Mouse (Mus musculus) neural tube, embryonic 12.5 days (tissue): ENCODE measurements at regions not wholly inside any gene's neighbourhood (a gene's known extent, or its start where the extent isn't known, plus 50 kb on each side); places are given as distances from the start of the nearest gene placed in this dataset.
A peak's percentile ranks its signal among the peaks of the same experiment; 100 is the strongest.

Experiments
- ATAC-seq: fragments of 200-750 bp; cut with Nextera tagmentation; 2 replicates; pipeline ENCODE4 v1.8.0; 2017; ENCODE audit warnings: low read depth, mild to moderate bottlenecking, moderate TSS enrichment, moderate library complexity; ENCODE audit not compliant: low FRiP score
- H3K27ac ChIP-seq: fragments of 300-500 bp; sonication (generic); 2 replicates; pipeline ENCODE4 v1.5.1; 2016
- H3K27me3 ChIP-seq: fragments of 300-500 bp; sonication (generic); replicated peaks from 2 replicates; pipeline ENCODE4 v1.6.1; 2016; ENCODE audit warnings: mild to moderate bottlenecking
- H3K36me3 ChIP-seq: fragments of 300-500 bp; sonication (generic); 2 replicates; pipeline ENCODE4 v1.6.1; 2016; ENCODE audit warnings: mild to moderate bottlenecking
- H3K4me1 ChIP-seq: fragments of 300-500 bp; sonication (generic); 2 replicates; pipeline ENCODE4 v1.6.1; 2016
- H3K4me2 ChIP-seq: fragments of 300-500 bp; sonication (generic); replicated peaks from 2 replicates; pipeline ENCODE4 v1.6.1; 2016; ENCODE audit warnings: mild to moderate bottlenecking
- H3K4me3 ChIP-seq: fragments of 300-500 bp; sonication (generic); 2 replicates; pipeline ENCODE4 v1.5.1; 2016
- H3K9ac ChIP-seq: fragments of 300-500 bp; sonication (generic); 2 replicates; pipeline ENCODE4 v1.6.1; 2016; ENCODE audit warnings: mild to moderate bottlenecking
- H3K9me3 ChIP-seq: fragments of 300-500 bp; sonication (generic); 2 replicates; pipeline ENCODE4 v1.6.1; 2016; ENCODE audit warnings: mild to moderate bottlenecking
- WGBS: fragments of 180-500 bp; shearing (Covaris S2); methylation state at CpG from one replicate; pipeline ENCODE4 v1.1.7; 2016; 5-methylcytosine and 5-hydroxymethylcytosine counted together

DNA sequence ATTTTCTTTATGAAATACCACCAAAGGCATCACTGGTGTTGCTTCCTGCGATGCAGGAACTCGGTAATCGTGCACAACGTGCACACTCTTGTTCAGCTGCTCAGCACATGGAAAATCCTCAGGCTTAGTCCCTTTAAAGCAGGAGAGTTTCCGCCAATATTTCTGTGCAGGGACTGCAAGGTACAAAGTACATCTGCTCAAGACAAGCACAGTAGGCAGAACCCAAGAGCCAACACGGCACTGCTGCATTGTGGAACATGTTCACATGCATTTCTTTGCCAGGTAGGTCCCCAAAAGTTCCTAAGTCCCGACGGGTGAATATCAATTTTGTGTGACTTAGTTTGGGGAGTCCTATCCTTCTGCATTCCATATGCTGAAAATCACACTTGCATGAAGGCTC, 808.0 kb upstream of the Pou3f3 start:
- ATAC-seq: no peak
- no peak overlapping the region for H3K4me3 ChIP-seq
- H3K4me1 ChIP-seq: peaks cover 29% of the 10 kb centered on the region
- no peaks in the 10 kb centered on the region for H3K27me3 ChIP-seq
- no peak overlapping the region for H3K4me2 ChIP-seq
- H3K9ac ChIP-seq: no peak overlapping the region
- WGBS: 91% methylated on average over 8 of the region's 8 CpGs
- no peaks in the 10 kb centered on the region for H3K9me3 ChIP-seq
- H3K36me3 ChIP-seq: no peaks in the 10 kb centered on the region
- no peak overlapping the region for H3K27ac ChIP-seq

DNA sequence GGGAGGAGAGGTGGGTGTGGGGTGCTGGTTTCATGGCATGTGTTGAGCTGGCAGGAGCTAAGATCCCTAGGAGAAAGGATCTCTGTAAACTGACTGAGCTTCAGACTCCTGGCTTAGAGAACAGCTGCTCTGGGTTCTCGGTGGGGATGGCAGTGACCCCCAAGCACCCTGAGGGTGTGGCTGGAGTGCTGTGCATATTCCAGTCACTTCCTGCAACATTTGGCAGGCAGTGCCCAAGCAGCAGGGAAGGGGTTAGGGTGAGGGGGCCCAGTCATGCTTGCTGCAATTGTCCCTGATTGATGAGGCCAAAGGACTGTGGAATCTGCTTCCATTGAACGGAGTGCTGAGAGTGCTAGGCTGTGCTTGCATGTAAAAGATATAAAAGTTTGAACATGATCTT, 807.4 kb upstream of the Pou3f3 start:
- Histone ChIP-seq H3K4me2 (no peak overlapping the region), H3K9me3 (no peaks in the 10 kb centered on the region), H3K27ac (no peak overlapping the region), H3K4me3 (no peak overlapping the region), H3K36me3 (no peaks in the 10 kb centered on the region), H3K27me3 (no peaks in the 10 kb centered on the region), H3K9ac (no peak overlapping the region), H3K4me1 (peaks cover 29% of the 10 kb centered on the region)
- peak; percentile 88 for ATAC-seq
- 2% methylated on average over 2 of the region's 2 CpGs for WGBS

DNA sequence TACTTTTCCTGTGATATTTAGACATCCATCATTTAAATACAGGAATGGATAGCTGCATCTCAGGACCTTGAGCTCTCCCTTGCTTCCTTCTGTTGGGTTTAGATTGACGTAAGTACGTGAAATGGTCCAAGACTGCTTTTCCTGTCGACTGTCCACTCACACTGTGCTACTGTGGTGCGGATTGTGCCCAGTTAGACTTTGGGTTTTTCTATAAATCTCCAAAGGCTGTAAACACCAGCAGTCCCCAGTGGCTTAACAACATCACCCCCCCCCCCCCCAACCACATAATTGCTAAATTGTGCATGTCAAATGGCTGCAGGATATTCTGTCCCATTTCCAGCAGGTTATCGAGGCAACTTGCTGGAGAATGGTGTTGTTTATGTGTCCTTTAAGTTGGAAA, 806.6 kb upstream of the Pou3f3 start:
- WGBS: 13% methylated on average over 5 of the region's 5 CpGs
- ATAC-seq: 0 out of 2 replicates have a peak, but pooled peaks have one; percentile 46

DNA sequence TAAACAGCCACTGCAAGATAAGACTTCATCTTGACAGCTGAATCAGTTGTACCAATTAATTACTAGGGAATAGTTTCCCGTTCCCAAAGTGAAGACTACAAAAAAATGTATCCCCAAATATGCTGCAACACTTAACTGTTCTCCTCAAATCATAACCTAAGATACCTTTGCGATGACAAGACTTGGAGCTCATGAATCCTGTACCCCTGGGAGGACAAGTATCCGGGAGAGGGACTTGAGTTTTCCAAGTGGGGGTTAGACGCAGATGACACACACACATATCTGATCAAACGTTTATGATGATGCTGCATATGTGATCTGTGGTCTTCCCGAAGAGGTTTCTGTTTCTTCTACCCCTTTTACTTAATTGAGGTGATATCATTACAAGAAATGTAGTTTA, 805.6 kb upstream of the Pou3f3 start:
- peaks cover 29% of the 10 kb centered on the region for H3K4me1 ChIP-seq
- no peak for ATAC-seq
- H3K36me3 ChIP-seq: no peaks in the 10 kb centered on the region
- H3K4me3 ChIP-seq: no peak overlapping the region
- no peaks in the 10 kb centered on the region for H3K9me3 ChIP-seq
- H3K27ac ChIP-seq: no peak overlapping the region
- H3K27me3 ChIP-seq: no peaks in the 10 kb centered on the region
- no peak overlapping the region for H3K9ac ChIP-seq
- 69% methylated on average over 6 of the region's 6 CpGs for WGBS
- no peak overlapping the region for H3K4me2 ChIP-seq

More for the DNA sequence above, 806.6 kb upstream of the Pou3f3 start:
- H3K9me3 ChIP-seq: no peaks in the 10 kb centered on the region
- H3K36me3 ChIP-seq: no peaks in the 10 kb centered on the region
- peaks cover 29% of the 10 kb centered on the region for H3K4me1 ChIP-seq
- H3K9ac ChIP-seq: no peak overlapping the region
- 0 out of 2 replicates have a peak overlapping the region, but pooled peaks have one; percentile 10 for H3K4me2 ChIP-seq
- no peak overlapping the region for H3K4me3 ChIP-seq
- no peaks in the 10 kb centered on the region for H3K27me3 ChIP-seq
- no peak overlapping the region for H3K27ac ChIP-seq

DNA sequence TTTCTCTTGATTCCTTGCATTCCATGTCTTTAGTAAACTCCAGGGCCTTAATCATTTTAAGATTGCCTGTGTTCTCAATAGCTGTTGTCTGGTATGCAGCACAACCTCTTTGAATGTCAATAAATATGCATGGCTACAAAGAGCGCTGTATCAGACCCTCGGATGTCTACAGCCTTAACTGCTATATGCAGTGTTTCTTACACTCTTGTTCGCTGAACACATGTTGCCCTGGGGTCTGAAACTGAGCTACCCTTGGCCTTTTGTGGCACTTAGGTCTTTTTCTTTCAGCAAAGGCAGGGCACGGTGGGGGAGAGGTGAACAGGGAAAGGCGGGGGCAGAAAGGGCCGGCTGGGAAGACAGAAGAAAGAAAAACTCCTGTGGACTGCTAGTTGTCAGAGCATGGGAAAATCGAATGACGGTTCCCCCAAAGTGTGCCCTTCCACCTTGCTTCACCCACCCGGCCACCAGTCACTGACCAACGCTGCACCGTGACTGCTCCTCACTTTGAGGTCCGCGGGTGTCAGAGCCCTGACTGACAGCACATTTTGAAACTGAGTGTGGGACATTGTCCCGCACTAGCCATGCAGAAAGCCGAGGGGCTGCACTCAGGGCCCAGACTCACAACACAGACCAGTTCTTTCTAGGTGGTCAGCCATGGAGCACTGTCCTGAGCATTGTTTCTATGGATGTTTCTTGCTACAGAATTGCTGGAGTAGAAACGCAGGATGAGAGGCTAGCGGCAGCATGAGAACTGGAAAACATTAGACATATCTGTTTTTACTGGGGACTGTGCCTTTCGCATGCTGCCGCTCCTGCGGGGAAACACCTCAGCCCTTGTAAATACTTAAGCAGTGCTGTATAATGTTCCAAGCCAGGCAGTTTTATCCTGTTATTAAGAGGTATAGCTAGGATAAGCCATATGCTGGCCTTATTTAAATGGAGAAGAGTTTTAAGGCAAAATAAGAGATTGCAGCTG, 804.6 kb upstream of the Pou3f3 start:
- Histone ChIP-seq H3K27ac (no peak overlapping the region), H3K9me3 (no peaks in the 10 kb centered on the region), H3K4me1 (peaks cover 29% of the 10 kb centered on the region), H3K4me3 (no peak overlapping the region), H3K9ac (no peak overlapping the region), H3K36me3 (no peaks in the 10 kb centered on the region), H3K4me2 (peak overlapping the region; percentile 45), H3K27me3 (no peaks in the 10 kb centered on the region)
- WGBS: 31% methylated on average over 20 of the region's 20 CpGs
- no peak for ATAC-seq

DNA sequence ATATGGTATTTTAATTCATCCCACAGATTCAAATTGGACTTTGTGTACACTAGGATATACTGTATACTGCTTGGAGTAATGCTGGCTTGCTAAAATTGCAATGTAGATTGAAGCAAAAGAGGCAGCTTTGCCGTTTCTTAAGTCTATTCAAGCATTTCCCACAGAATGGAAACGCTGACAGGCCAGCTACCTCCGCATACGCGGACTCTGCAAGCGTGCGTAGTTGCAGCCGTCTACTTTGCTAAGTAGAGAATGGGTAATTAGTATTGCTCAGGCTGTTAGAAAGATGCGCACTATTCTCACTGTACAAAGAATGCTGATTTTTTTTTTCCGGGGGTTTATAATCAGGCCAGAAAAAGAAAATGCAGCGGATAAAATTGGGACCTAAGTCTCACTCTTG, 803.8 kb upstream of the Pou3f3 start:
- H3K9me3 ChIP-seq: no peaks in the 10 kb centered on the region
- H3K4me1 ChIP-seq: peaks cover 29% of the 10 kb centered on the region

DNA sequence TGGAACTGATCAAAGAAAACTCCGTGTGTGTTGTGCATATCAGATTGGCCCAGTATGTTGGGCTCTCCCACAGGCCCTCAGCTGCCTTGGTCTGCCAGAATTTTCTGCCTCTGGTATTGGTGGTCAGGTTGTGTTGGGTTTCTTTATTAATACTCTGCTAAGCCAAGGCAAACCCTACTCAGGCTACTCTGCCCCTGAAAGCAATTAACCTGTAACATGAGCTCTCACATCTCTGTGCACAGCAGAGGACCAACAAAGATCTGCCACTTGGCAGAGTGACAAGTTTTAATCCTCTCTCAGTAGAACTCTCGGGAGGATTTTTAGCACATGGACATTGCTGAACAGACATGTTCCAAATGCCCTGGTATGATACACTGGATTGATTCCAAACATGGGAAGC, 803.2 kb upstream of the Pou3f3 start:
- H3K9me3 ChIP-seq: no peaks in the 10 kb centered on the region
- WGBS: 54% methylated on average over 2 of the region's 2 CpGs
- ATAC-seq: no peak
- no peak overlapping the region for H3K9ac ChIP-seq
- peaks cover 29% of the 10 kb centered on the region for H3K4me1 ChIP-seq
- H3K27me3 ChIP-seq: no peaks in the 10 kb centered on the region
- no peak overlapping the region for H3K4me3 ChIP-seq
- H3K4me2 ChIP-seq: no peak overlapping the region
- H3K36me3 ChIP-seq: no peaks in the 10 kb centered on the region
- H3K27ac ChIP-seq: no peak overlapping the region

More for the DNA sequence above, 803.8 kb upstream of the Pou3f3 start:
- no peak for ATAC-seq
- Histone ChIP-seq H3K27me3 (no peaks in the 10 kb centered on the region), H3K27ac (no peak overlapping the region), H3K4me2 (no peak overlapping the region), H3K9ac (no peak overlapping the region), H3K4me3 (no peak overlapping the region), H3K36me3 (no peaks in the 10 kb centered on the region)
- 64% methylated on average over 11 of the region's 11 CpGs for WGBS

DNA sequence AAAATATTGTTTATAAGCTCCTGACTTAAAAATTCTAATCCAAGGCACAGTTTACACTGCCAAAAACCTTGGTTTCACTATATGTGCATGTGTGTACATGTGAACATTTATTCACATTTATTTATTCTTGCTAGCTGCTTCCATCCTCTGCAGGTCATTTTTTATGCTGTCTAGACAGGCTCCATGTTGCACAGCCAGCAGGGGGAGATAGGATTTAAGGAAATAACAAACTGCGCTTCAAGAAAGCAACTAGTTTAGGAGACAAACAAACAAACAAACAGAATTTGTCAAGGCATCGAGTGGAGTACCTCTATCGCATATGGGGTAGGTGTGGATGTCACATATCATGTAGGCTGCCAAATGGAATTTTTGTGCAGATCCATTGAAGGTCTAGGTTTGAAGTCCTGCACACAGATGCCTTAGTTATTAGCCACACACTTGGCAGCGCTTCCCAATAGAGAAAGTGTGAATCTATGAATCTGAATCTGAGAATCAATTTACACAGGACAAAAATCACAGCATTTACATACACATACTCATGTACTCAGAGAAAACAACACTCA, 797.7 kb upstream of the Pou3f3 start:
- WGBS: 83% methylated on average over 4 of the region's 4 CpGs
- no peaks in the 10 kb centered on the region for H3K4me1 ChIP-seq

DNA sequence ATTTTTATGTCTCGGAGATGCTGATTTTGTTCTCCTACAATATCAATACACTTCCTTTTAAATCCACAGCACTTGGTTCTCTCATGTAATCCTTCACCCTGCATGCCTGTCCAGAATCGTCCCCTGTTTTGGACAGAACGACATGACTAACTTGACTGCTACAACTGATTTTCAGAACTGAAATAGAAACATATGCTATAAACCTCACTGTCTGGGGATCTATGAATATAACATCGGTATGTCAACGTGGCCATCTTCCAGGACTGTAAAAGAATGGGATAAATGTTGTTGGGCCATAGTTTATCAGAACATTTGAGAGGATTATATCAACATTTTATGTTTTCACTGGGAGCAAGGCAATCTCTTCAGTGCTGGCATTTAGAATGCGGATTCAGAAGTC, 795.2 kb upstream of the Pou3f3 start:
- 91% methylated on average over 6 of the region's 6 CpGs for WGBS

More for the DNA sequence above, 797.7 kb upstream of the Pou3f3 start:
- Histone ChIP-seq H3K36me3 (no peaks in the 10 kb centered on the region), H3K4me3 (no peak overlapping the region), H3K9ac (no peak overlapping the region), H3K27me3 (no peaks in the 10 kb centered on the region), H3K27ac (no peak overlapping the region), H3K4me2 (no peak overlapping the region), H3K9me3 (no peaks in the 10 kb centered on the region)
- no peak for ATAC-seq

DNA sequence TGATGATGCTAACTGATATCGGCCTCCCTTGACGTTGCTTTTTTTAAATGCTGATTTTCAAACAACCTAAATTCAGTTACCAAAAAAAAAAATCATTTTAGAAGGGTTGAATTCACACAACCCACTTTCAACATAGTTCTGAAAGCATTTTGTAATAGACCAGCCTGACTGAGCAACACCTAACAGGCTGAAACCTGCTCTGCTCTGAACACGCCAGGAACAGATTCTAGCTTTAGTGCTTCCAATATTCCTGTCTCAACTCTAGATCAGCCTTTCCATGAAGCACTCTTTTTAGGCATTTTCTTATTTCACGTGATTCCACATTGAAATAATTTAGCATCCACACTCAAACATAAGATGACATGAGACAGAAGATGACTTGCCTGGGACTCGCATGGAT, 789.6 kb upstream of the Pou3f3 start:
- H3K36me3 ChIP-seq: no peaks in the 10 kb centered on the region
- H3K27ac ChIP-seq: no peak overlapping the region
- ATAC-seq: no peak
- H3K9ac ChIP-seq: no peak overlapping the region
- no peaks in the 10 kb centered on the region for H3K27me3 ChIP-seq
- H3K9me3 ChIP-seq: no peaks in the 10 kb centered on the region
- WGBS: 88% methylated on average over 5 of the region's 5 CpGs
- H3K4me3 ChIP-seq: no peak overlapping the region
- no peaks in the 10 kb centered on the region for H3K4me1 ChIP-seq
- H3K4me2 ChIP-seq: no peak overlapping the region

More for the DNA sequence above, 795.2 kb upstream of the Pou3f3 start:
- H3K27ac ChIP-seq: no peak overlapping the region
- no peaks in the 10 kb centered on the region for H3K27me3 ChIP-seq
- H3K36me3 ChIP-seq: no peaks in the 10 kb centered on the region
- H3K9ac ChIP-seq: no peak overlapping the region
- H3K4me3 ChIP-seq: no peak overlapping the region
- H3K4me2 ChIP-seq: no peak overlapping the region
- H3K4me1 ChIP-seq: no peaks in the 10 kb centered on the region
- ATAC-seq: no peak
- H3K9me3 ChIP-seq: no peaks in the 10 kb centered on the region

DNA sequence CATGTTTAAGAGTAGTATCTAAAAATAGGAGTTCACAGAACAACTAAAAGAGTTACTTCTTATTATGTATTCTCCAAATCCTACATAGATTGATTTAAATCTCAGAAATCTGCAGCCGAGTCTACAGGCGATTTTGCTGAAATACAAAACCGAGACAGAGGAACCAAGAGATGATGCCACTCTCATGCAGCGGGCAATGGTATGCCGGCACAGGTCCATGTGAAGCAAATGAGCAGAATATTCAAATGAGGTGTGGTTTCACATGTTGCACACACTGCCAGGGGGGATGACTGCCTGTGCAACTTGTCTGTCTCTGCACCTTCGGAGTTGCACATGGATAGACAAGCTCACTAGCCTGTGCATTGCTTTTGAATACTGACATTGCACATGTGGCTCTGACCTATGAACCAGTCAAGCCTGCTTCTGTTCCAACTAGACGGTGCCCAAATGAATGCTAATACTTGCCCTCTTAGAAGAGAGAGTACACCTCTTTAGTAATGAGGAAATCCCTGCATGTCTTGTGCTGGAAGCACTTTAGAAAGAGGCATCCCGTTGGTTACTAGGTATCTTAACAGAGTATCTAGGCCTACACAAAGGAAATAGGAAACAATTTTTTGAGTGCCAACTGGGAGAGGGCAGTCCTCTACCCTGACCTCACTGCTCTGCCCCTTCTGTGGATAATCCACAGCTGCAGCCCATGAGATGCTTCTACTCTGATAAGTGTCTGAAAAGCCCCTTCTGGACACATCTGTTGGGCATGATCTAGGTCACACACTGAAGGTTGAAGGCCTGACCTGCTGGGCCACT, 787.4 kb upstream of the Pou3f3 start:
- Histone ChIP-seq H3K9me3 (no peaks in the 10 kb centered on the region), H3K4me3 (no peak overlapping the region), H3K36me3 (no peaks in the 10 kb centered on the region), H3K4me1 (no peaks in the 10 kb centered on the region), H3K27me3 (no peaks in the 10 kb centered on the region), H3K27ac (no peak overlapping the region), H3K4me2 (no peak overlapping the region), H3K9ac (no peak overlapping the region)
- WGBS: 92% methylated on average over 8 of the region's 8 CpGs
- no peak for ATAC-seq

DNA sequence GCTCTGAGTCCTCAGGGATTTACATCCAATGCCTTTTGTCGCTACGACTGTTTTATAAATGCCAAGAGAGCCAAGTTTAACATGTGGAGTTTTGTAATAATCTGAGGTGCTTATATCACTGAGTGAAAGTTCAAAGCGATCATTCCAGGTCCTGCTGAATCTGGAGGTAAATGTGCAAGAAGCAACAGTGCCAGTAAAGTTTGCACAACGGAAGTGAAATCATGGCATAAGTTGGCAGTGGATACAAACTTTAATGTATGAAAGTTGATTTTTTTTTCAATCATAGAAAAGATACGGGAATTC, 786.8 kb upstream of the Pou3f3 start:
- H3K4me1 ChIP-seq: no peaks in the 10 kb centered on the region
- no peak for ATAC-seq
- H3K4me2 ChIP-seq: no peak overlapping the region
- H3K27ac ChIP-seq: no peak overlapping the region
- H3K9me3 ChIP-seq: no peaks in the 10 kb centered on the region
- 90% methylated on average over 5 of the region's 5 CpGs for WGBS
- H3K27me3 ChIP-seq: no peaks in the 10 kb centered on the region
- H3K4me3 ChIP-seq: no peak overlapping the region
- H3K9ac ChIP-seq: no peak overlapping the region
- no peaks in the 10 kb centered on the region for H3K36me3 ChIP-seq
